ENCODE assay signal across 9 mouse cellular contexts in the genomic region with DNA sequence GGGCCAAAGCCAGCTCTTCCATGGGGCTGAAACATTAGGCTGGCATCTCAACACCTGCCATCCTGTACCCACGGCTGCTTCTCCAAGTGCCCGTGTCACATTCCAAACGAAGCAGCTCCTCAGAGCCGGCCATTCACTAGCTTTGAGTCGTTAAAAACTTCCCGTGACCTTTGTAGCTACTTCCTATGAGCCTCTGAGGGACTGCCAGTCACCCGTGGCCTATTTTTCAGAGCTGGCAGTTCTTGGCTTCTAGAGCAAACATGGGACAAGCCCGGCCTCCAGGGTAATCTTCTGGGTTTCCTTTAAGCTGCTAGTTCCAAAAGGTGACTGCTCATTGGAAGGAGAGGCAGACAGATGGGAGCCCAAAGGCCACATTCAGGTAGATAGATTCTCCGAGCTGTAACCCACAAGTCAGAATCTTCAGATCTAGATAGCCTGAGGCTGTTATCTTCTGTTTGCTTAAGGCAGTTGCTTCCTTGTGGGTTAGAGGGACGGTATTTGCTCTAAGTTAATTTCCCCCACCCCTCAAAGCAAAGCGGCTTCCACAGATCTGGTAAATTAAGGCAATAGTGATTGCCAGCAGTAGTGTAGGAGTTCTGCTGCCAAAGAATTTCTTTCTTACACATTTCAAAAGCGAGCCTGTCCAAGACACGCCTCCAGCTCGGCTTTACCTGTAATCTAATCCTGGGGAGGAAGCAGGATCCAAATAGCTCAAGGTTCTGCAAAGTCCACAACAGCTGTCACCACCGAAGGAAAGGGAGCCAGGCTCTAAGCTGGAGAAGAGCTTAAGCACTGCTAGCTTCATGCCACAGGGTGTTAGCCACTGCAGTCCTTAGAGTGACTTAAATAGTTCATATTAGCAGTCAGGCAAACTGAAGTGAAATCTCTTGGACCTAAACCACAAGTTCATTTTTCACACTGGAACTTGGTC. TPM values are rescaled to one million over a fixed set of nuclear protein-coding genes. Genes with fewer than 3 reads are reported as not detected.
DNase-seq lines count a peak whose midpoint lies in the region; ATAC-seq and TF ChIP-seq lines count a peak whose summit lies in the region.
"Had no signal": no experiment of that assay in that cellular context is flagged by ENCODE, and none has a peak within 500 bp of the region (broad histone marks: within the 10 kb centered on the region; RNA-seq: fewer than 3 reads in every experiment).

No protein-coding gene starts in this region.

- peak; percentile 71 for DNase-seq in 3T3-L1 (ENCODE audit: low read depth, low spot score)
- DNase-seq in adrenal gland, postnatal 36 days: peak; percentile 35 to 46
- DNase-seq in liver, embryonic 14.5 days (ENCODE audit: low read depth in 3 of 3, low spot score in 3 of 3): no peak
- no peak for DNase-seq in layer of hippocampus, adult 2 months (ENCODE audit: low spot score in 2 of 2)
- no peak for DNase-seq in cerebellum, adult 9-11 months
- no peak for DNase-seq in right cerebral cortex, adult 18-20 months

- TF ChIP-seq EP300 in liver, embryonic 14.5 days (IDR thresholded peaks at IDR 0.05; ENCODE audit: low read depth): no peak

- H3K9ac ChIP-seq in heart, embryonic 16.5 days (ENCODE audit: low read length): no peak overlapping the region
- H3K9ac ChIP-seq in liver, embryonic 14.5 days (replicated peaks): no peak overlapping the region
- H3K9ac ChIP-seq in stomach, embryonic 14.5 days (replicated peaks; ENCODE audit: low read depth, low read length): no peak overlapping the region
- H3K9ac ChIP-seq: limb, embryonic 12.5 days had no signal

- H3K27me3 ChIP-seq in heart, embryonic 16.5 days (ENCODE audit: control insufficient read depth, insufficient read depth, low read length): no peaks in the 10 kb centered on the region
- H3K27me3 ChIP-seq in liver, embryonic 14.5 days (ENCODE audit: control insufficient read depth, insufficient read depth, low read length): no peaks in the 10 kb centered on the region
- no peaks in the 10 kb centered on the region for H3K27me3 ChIP-seq in stomach, embryonic 14.5 days (ENCODE audit: control insufficient read depth, insufficient read depth, low read length)
- H3K27me3 ChIP-seq: limb, embryonic 12.5 days had no signal

- H3K4me3 ChIP-seq in heart, embryonic 16.5 days (ENCODE audit: low read length): no peak overlapping the region
- no peak overlapping the region for H3K4me3 ChIP-seq in liver, embryonic 14.5 days (ENCODE audit: insufficient read depth in 1 of 2, low read depth in 2 of 2, low read length in 2 of 2)
- H3K4me3 ChIP-seq in stomach, embryonic 14.5 days (ENCODE audit: low read depth, low read length): no peak overlapping the region
- no peak overlapping the region for H3K4me3 ChIP-seq in layer of hippocampus, adult 2 months
- H3K4me3 ChIP-seq: limb, embryonic 12.5 days had no signal

- no peak overlapping the region for H3K4me2 ChIP-seq in heart, embryonic 16.5 days (ENCODE audit: low read depth, low read length)
- H3K4me2 ChIP-seq in liver, embryonic 14.5 days (ENCODE audit: low read depth): peak overlapping the region; percentile 18; the same call in 1 of the 2 replicates
- no peak overlapping the region; the same call in 1 of the 2 replicates for H3K4me2 ChIP-seq in stomach, embryonic 14.5 days (replicated peaks; ENCODE audit: low read depth, low read length)
- H3K4me2 ChIP-seq: limb, embryonic 12.5 days had no signal

- peak overlapping the region; percentile 24; the same call in 1 of the 2 replicates for H3K27ac ChIP-seq in heart, embryonic 16.5 days (ENCODE audit: low read length)
- H3K27ac ChIP-seq in liver, embryonic 14.5 days: no peak overlapping the region
- H3K27ac ChIP-seq in stomach, embryonic 14.5 days (ENCODE audit: low read length): peak overlapping the region; percentile 36; the same call in 1 of the 2 replicates
- H3K27ac ChIP-seq in layer of hippocampus, adult 2 months: no peak overlapping the region
- H3K27ac ChIP-seq: limb, embryonic 12.5 days had no signal

- WGBS in heart, embryonic 16.5 days: 28% methylated on average over 15 of the region's 15 CpGs
- 16% methylated on average over 15 of the region's 15 CpGs for WGBS in liver, embryonic 14.5 days (ENCODE audit: insufficient replicate concordance)
- WGBS in stomach, embryonic 14.5 days: 27% methylated on average over 15 of the region's 15 CpGs

- no peak for ATAC-seq in heart, embryonic 16.5 days (replicated peaks; ENCODE audit: extremely low read depth, insufficient read depth, low FRiP score)
- ATAC-seq in liver, embryonic 14.5 days (ENCODE audit: insufficient read depth): no peak
- no peak for ATAC-seq in stomach, embryonic 14.5 days (ENCODE audit: insufficient number of reproducible peaks, insufficient read depth, low FRiP score, low read depth)

- peaks cover 9% of the 10 kb centered on the region for H3K4me1 ChIP-seq in heart, embryonic 16.5 days (ENCODE audit: control insufficient read depth, insufficient read depth, low read length)
- H3K4me1 ChIP-seq in liver, embryonic 14.5 days (replicated peaks; ENCODE audit: control insufficient read depth in 2 of 2, insufficient read depth in 2 of 2, low read length in 1 of 2): peaks cover 11 to 14% of the 10 kb centered on the region in 2 experiments
- H3K4me1 ChIP-seq in stomach, embryonic 14.5 days (ENCODE audit: control insufficient read depth, insufficient read depth, low read length): peaks cover 12% of the 10 kb centered on the region; the same call in 1 of the 2 replicates

- 0 out of 2 replicates have a peak, but pooled peaks cover 2% of the 10 kb centered on the region for H3K9me3 ChIP-seq in heart, embryonic 16.5 days (replicated peaks; ENCODE audit: control insufficient read depth, low read length)
- H3K9me3 ChIP-seq in liver, embryonic 14.5 days (ENCODE audit: control insufficient read depth, low read length): no peaks in the 10 kb centered on the region
- 0 out of 2 replicates have a peak, but pooled peaks cover 6% of the 10 kb centered on the region for H3K9me3 ChIP-seq in stomach, embryonic 14.5 days (ENCODE audit: control insufficient read depth, low read depth, low read length)

- no peak for TF ChIP-seq CTCF in liver, embryonic 14.5 days (IDR thresholded peaks at IDR 0.05; ENCODE audit: low read depth)
- no peak for TF ChIP-seq CTCF in layer of hippocampus, adult 2 months (conservative IDR thresholded peaks at IDR 0.05)

- no peaks in the 10 kb centered on the region for H3K36me3 ChIP-seq in heart, embryonic 16.5 days (ENCODE audit: control insufficient read depth, insufficient read depth)
- H3K36me3 ChIP-seq in liver, embryonic 14.5 days (replicated peaks; ENCODE audit: control insufficient read depth, insufficient read depth, low read depth): no peaks in the 10 kb centered on the region
- no peaks in the 10 kb centered on the region for H3K36me3 ChIP-seq in stomach, embryonic 14.5 days (ENCODE audit: control insufficient read depth, insufficient read depth, low read length)
- H3K36me3 ChIP-seq: limb, embryonic 12.5 days had no signal

RNA-seq across cellular contexts. Expression of a gene that starts 8.4 kb away (rescaled TPM):
- 10 to 100 TPM; 89.6 to 92.1 TPM for total RNA-seq in adrenal gland, postnatal 36 days (2021)
- 7.2 and 7.8 TPM in 2 replicates for polyA plus RNA-seq in heart, embryonic 16.5 days (2015; fragmentation: Nextera tagmentation; extraction: Ambion mirVana)
- polyA plus RNA-seq in liver, embryonic 14.5 days (2012; rRNA removed): 11.7 and 14.8 TPM in 2 replicates
- polyA plus RNA-seq in liver, embryonic 14.5 days (2014; fragmentation: Nextera tagmentation; extraction: Ambion mirVana): 8.7 and 10.7 TPM in 2 replicates
- 14.5 and 18.0 TPM in 2 replicates for polyA plus RNA-seq in stomach, embryonic 14.5 days (2014; fragmentation: Nextera tagmentation; extraction: Ambion mirVana)
- total RNA-seq in layer of hippocampus, adult 2 months (2021): 10 to 100 TPM; 68.2 to 72.4 TPM

Comparison
In these comparisons a context has a peak if more than half of its experiments do, and no peak if none do; other contexts are left out.
1. DNase-seq: peak in 3T3-L1 (single experiment) and adrenal gland, postnatal 36 days (2 of 2); none in liver, embryonic 14.5 days (0 of 3), layer of hippocampus, adult 2 months (0 of 2), cerebellum, adult 9-11 months (single experiment) and right cerebral cortex, adult 18-20 months (single experiment).
2. H3K27ac ChIP-seq: peak in heart, embryonic 16.5 days (single experiment) and stomach, embryonic 14.5 days (single experiment); none in liver, embryonic 14.5 days (single experiment) and layer of hippocampus, adult 2 months (single experiment).